Mouse (Mus musculus): ENCODE results near the gene Drap1. TPM values are rescaled to one million over a fixed set of nuclear protein-coding genes. Genes with fewer than 3 reads are reported as not detected.

Drap1 gene
- polyA plus RNA-seq, 2 experiments = 219 to 236 TPM

- Histone ChIP-seq H3K27me3 (ENCODE audit: control insufficient read depth, insufficient read depth, low read length) (no peaks in the 10 kb centered on the region), H3K4me2 (replicated peaks; ENCODE audit: low read depth, low read length, severe bottlenecking) (peak overlapping the region; percentile 61), H3K9ac (ENCODE audit: low read depth, low read length, severe bottlenecking) (no peak overlapping the region), H3K36me3 (ENCODE audit: control insufficient read depth, insufficient read depth, low read length) (0 out of 2 replicates have a peak, but pooled peaks cover 4% of the 10 kb centered on the region), H3K4me1 (ENCODE audit: control insufficient read depth, insufficient read depth, low read length) (peaks cover 14% of the 10 kb centered on the region), H3K4me3 (replicated peaks; ENCODE audit: low read length) (no peak overlapping the region), H3K27ac (replicated peaks; ENCODE audit: low read depth, low read length) (no peak overlapping the region), H3K9me3 (ENCODE audit: control insufficient read depth, low read length) (no peaks in the 10 kb centered on the region)
- no peak for DNase-seq (ENCODE audit: low spot score)
- WGBS = 67% methylated on average over 7 of the region's 7 CpGs
- TF ChIP-seq POLR2A (IDR thresholded peaks at IDR 0.05; ENCODE audit: borderline replicate concordance, extremely low read depth, insufficient read depth, insufficient read length) = no peak
- ATAC-seq (ENCODE audit: low FRiP score, low read depth) = no peak
Measured at GRCm38 (mm10) chr19:5433951-5434350, 9.2 kb upstream of the Drap1 start.

DNA sequence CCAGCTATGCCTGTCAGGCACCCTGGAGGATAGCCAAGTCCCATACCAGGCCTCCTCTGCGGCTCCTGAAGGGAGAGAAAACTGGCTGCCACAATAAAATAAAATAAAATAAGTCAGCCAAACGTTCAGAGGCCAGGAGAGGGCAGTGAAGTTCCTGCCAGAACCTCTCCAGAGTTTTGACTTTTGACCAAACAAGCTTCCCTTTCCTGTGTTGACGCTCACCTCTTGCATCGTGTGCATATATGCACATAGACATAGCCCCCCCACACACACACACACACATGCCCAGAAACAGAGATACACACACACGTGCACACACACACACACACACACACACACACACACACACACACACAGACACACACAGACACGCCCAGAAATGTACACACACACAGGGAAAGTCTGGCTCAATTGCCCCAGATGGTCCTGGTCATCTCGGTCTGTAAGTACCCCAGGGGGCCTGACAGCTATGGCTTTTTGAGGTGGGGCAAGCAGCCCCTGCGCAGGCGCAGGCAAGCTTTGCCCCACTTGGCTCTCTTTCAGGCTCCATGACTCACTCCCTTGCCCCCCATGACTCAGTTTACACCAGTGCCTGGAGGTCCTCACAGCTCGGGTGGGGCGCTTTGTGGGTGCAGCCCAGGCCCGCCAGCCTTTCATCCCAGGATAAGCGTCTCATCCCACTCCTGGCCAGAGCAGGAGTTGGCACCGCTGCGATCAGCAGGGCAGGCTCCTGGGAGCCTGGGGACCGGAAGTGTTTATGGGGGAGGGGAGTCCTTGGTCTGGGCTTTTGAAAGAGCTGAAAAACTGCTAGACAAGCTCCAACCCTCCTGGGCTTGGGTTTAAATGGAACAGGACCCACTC is 8.4 kb upstream of the Drap1 start:
- ATAC-seq (ENCODE audit: low FRiP score, low read depth) (peak; percentile 41; the same call in 1 of the 2 replicates), DNase-seq (ENCODE audit: low spot score) (peak; percentile 75)
- H3K36me3 ChIP-seq (ENCODE audit: control insufficient read depth, insufficient read depth, low read length) = 0 out of 2 replicates have a peak, but pooled peaks cover 4% of the 10 kb centered on the region
- H3K4me2 ChIP-seq (replicated peaks; ENCODE audit: low read depth, low read length, severe bottlenecking) = peak overlapping the region; percentile 61
- no peaks in the 10 kb centered on the region for H3K9me3 ChIP-seq (ENCODE audit: control insufficient read depth, low read length)
- WGBS = 6% methylated on average over 16 of the region's 16 CpGs
- H3K4me1 ChIP-seq (ENCODE audit: control insufficient read depth, insufficient read depth, low read length) = peaks cover 14% of the 10 kb centered on the region
- no peak for TF ChIP-seq POLR2A (IDR thresholded peaks at IDR 0.05; ENCODE audit: borderline replicate concordance, extremely low read depth, insufficient read depth, insufficient read length)
- H3K4me3 ChIP-seq (replicated peaks; ENCODE audit: low read length) = peak overlapping the region; percentile 30
- H3K27me3 ChIP-seq (ENCODE audit: control insufficient read depth, insufficient read depth, low read length) = no peaks in the 10 kb centered on the region
- H3K9ac ChIP-seq (ENCODE audit: low read depth, low read length, severe bottlenecking) = peak overlapping the region; percentile 43; the same call in 1 of the 2 replicates
- H3K27ac ChIP-seq (replicated peaks; ENCODE audit: low read depth, low read length) = peak overlapping the region; percentile 58

- DNase-seq (ENCODE audit: low spot score) (no peak), ATAC-seq (ENCODE audit: low FRiP score, low read depth) (no peak)
- no peaks in the 10 kb centered on the region for H3K9me3 ChIP-seq (ENCODE audit: control insufficient read depth, low read length)
- no peak overlapping the region for H3K27ac ChIP-seq (replicated peaks; ENCODE audit: low read depth, low read length)
- H3K4me3 ChIP-seq (replicated peaks; ENCODE audit: low read length) = no peak overlapping the region
- no peak overlapping the region for H3K9ac ChIP-seq (ENCODE audit: low read depth, low read length, severe bottlenecking)
- H3K4me1 ChIP-seq (ENCODE audit: control insufficient read depth, insufficient read depth, low read length) = peaks cover 14% of the 10 kb centered on the region
- 70% methylated on average over 4 of the region's 4 CpGs for WGBS
- no peaks in the 10 kb centered on the region for H3K27me3 ChIP-seq (ENCODE audit: control insufficient read depth, insufficient read depth, low read length)
- peaks cover 10% of the 10 kb centered on the region for H3K36me3 ChIP-seq (ENCODE audit: control insufficient read depth, insufficient read depth, low read length)
- TF ChIP-seq POLR2A (IDR thresholded peaks at IDR 0.05; ENCODE audit: borderline replicate concordance, extremely low read depth, insufficient read depth, insufficient read length) = no peak
- H3K4me2 ChIP-seq (replicated peaks; ENCODE audit: low read depth, low read length, severe bottlenecking) = no peak overlapping the region
Measured at GRCm38 (mm10) chr19:5431911-5432464, 7.2 kb upstream of the Drap1 start.

DNA sequence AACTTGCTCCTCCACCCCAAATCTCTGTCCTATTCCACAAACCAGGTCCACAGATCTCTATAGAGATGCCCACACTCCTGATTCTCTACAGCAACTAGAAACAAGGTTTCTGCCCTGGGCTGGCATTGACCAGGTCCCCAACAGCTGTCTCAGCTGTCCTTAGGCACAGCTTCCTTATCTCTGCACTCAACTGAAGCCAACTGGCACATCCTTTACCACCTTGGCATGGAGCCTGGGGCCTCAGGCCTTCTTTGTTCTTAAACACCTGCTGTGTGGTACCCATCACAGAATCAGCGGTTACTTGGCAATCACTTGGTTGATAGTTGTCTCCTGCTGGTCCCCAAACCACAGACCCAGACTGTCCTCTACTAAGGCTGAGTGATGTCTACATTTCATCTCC is 5.6 kb upstream of the Drap1 start:
- no peak for DNase-seq (ENCODE audit: low spot score)
- WGBS = 93% methylated on average over 1 of the region's 1 CpGs
- Histone ChIP-seq H3K4me2 (replicated peaks; ENCODE audit: low read depth, low read length, severe bottlenecking) (no peak overlapping the region), H3K4me1 (ENCODE audit: control insufficient read depth, insufficient read depth, low read length) (peaks cover 23% of the 10 kb centered on the region), H3K36me3 (ENCODE audit: control insufficient read depth, insufficient read depth, low read length) (peaks cover 23% of the 10 kb centered on the region), H3K9me3 (ENCODE audit: control insufficient read depth, low read length) (no peaks in the 10 kb centered on the region), H3K4me3 (replicated peaks; ENCODE audit: low read length) (no peak overlapping the region), H3K9ac (ENCODE audit: low read depth, low read length, severe bottlenecking) (no peak overlapping the region), H3K27me3 (ENCODE audit: control insufficient read depth, insufficient read depth, low read length) (no peaks in the 10 kb centered on the region), H3K27ac (replicated peaks; ENCODE audit: low read depth, low read length) (no peak overlapping the region)
- no peak for TF ChIP-seq POLR2A (IDR thresholded peaks at IDR 0.05; ENCODE audit: borderline replicate concordance, extremely low read depth, insufficient read depth, insufficient read length)
- ATAC-seq (ENCODE audit: low FRiP score, low read depth) = no peak

DNA sequence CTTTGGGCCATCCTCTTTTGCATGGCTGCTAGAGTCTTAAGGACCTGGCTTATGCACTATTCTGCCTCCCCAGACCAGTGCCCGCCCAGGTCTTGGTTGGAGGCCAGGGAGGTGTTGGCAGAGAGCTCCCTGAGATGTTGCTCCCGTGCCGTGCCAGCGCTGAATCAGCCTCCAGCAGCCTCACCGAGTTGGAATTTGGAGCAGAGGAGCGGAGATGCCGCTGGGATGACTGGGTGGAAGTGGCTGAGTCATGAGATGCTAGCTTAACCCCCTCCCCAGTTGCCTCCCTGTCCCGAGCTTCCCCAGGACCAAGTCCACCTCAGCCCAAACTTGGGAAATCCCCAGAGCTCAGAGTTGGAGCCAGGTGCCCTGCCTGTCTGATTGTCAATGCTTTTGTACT is 5.0 kb upstream of the Drap1 start:
- 75% methylated on average over 8 of the region's 8 CpGs for WGBS
- Histone ChIP-seq H3K9ac (ENCODE audit: low read depth, low read length, severe bottlenecking) (no peak overlapping the region), H3K4me2 (replicated peaks; ENCODE audit: low read depth, low read length, severe bottlenecking) (no peak overlapping the region), H3K4me3 (replicated peaks; ENCODE audit: low read length) (no peak overlapping the region), H3K36me3 (ENCODE audit: control insufficient read depth, insufficient read depth, low read length) (peaks cover 23% of the 10 kb centered on the region), H3K27ac (replicated peaks; ENCODE audit: low read depth, low read length) (no peak overlapping the region), H3K27me3 (ENCODE audit: control insufficient read depth, insufficient read depth, low read length) (no peaks in the 10 kb centered on the region), H3K4me1 (ENCODE audit: control insufficient read depth, insufficient read depth, low read length) (peaks cover 23% of the 10 kb centered on the region), H3K9me3 (ENCODE audit: control insufficient read depth, low read length) (no peaks in the 10 kb centered on the region)
- TF ChIP-seq POLR2A (IDR thresholded peaks at IDR 0.05; ENCODE audit: borderline replicate concordance, extremely low read depth, insufficient read depth, insufficient read length) = no peak
- DNase-seq (ENCODE audit: low spot score) = no peak
- no peak for ATAC-seq (ENCODE audit: low FRiP score, low read depth)

Measured in limb, embryonic 14.5 days (tissue).